In the genomic region with DNA sequence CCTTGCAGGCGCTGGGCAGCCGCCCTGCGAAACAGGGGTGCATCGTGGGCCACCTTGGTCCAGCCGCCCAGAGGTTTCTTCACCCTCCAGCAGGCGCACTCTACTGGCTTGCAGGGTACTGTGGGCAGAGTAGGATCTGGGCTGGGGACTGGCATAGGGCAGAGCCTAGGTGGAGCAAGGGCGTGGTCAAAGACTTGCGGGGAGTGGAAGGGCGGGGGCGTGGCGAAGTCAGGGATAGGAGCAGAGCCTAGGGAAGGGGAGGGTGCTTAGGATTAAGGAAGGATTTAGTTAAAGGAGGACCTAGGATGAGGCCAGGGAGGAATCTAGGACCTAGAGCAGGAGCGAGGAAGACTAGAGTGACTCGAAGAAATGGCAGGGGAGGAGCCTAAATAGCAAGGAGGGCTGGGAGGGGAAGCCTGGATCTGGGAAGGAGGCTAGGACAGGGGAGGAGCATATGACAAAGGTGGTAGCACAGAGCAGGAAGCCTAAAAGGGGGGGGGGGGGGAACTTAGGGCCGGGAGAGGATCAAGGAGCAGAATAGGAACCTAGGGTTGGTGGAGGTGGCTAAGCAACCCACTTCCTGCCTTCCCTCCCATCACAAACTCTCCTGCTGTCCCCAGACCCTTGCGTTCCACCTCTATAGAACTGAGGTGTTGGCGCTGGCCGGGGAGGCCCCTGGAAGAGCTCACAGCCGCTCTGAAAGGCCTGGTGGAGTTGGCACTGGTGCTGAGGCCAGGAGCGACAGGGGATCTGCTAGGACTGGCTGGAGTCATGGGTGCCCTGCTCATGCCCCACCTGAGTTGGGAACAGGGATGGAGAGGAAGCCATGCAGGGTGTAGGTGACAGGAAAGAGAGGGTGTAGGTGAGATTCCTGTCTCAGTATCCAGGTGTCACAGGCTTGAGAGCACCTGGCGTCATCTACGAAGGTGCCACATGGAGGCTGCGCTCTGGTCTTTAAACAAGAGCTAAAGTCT, we compare ENCODE assay signal across 8 mouse cellular contexts. TPM values are rescaled to one million over a fixed set of nuclear protein-coding genes. Genes with fewer than 3 reads are reported as not detected.
DNase-seq lines count a peak whose midpoint lies in the region; ATAC-seq lines count a peak whose summit lies in the region.

No protein-coding gene starts in this region.

- no peak overlapping the region for H3K9ac ChIP-seq in forebrain, embryonic 11.5 days (ENCODE audit: low read length)
- peak overlapping the region; percentile 56 for H3K9ac ChIP-seq in stomach, embryonic 16.5 days (ENCODE audit: low read length)

- 26% methylated on average over 21 of the region's 22 CpGs for WGBS in forebrain, embryonic 11.5 days
- 25% methylated on average over 21 of the region's 22 CpGs for WGBS in limb, embryonic 10.5 days
- 27% methylated on average over 22 of the region's 22 CpGs for WGBS in stomach, embryonic 16.5 days

- no peaks in the 10 kb centered on the region for H3K9me3 ChIP-seq in forebrain, embryonic 11.5 days (ENCODE audit: control insufficient read depth, low read length)
- no peaks in the 10 kb centered on the region for H3K9me3 ChIP-seq in limb, embryonic 10.5 days (replicated peaks)
- no peaks in the 10 kb centered on the region for H3K9me3 ChIP-seq in stomach, embryonic 16.5 days (replicated peaks; ENCODE audit: control insufficient read depth, low read length)

- no peaks in the 10 kb centered on the region for H3K27me3 ChIP-seq in forebrain, embryonic 11.5 days (ENCODE audit: control insufficient read depth, insufficient read depth, low read length)
- no peaks in the 10 kb centered on the region for H3K27me3 ChIP-seq in limb, embryonic 10.5 days (ENCODE audit: low read depth, poor library complexity, severe bottlenecking)
- no peaks in the 10 kb centered on the region for H3K27me3 ChIP-seq in stomach, embryonic 16.5 days (ENCODE audit: control insufficient read depth, insufficient read depth, low read length)

- no peak overlapping the region for H3K4me3 ChIP-seq in forebrain, embryonic 11.5 days (ENCODE audit: low read depth, low read length)
- H3K4me3 ChIP-seq in limb, embryonic 10.5 days: peak overlapping the region; percentile 25
- H3K4me3 ChIP-seq in stomach, embryonic 16.5 days (replicated peaks; ENCODE audit: low read length): peak overlapping the region; percentile 17; the same call in 1 of the 2 replicates

- DNase-seq in frontal cortex, postnatal 25 days (ENCODE audit: low spot score in 2 of 2): no peak
- DNase-seq in c-Kit-positive CD71-positive TER-119-negative erythroid progenitor cells, embryonic 14.5 days (ENCODE audit: low read depth): peak; percentile 65
- no peak for DNase-seq in forebrain, embryonic 11.5 days (ENCODE audit: low spot score)
- peak; percentile 72 to 74 for DNase-seq in heart, postnatal 14 days
- DNase-seq in limb, embryonic 10.5 days (ENCODE audit: low spot score): no peak

- intact Hi-C loops in heart, postnatal 14 days (cut with DNase I): no loop called here

- no peak overlapping the region for H3K27ac ChIP-seq in forebrain, embryonic 11.5 days (ENCODE audit: low read depth, low read length)
- peak overlapping the region; percentile 8; the same call in 1 of the 2 replicates for H3K27ac ChIP-seq in limb, embryonic 10.5 days
- H3K27ac ChIP-seq in stomach, embryonic 16.5 days (ENCODE audit: low read length): no peak overlapping the region

- no peak overlapping the region for H3K4me2 ChIP-seq in forebrain, embryonic 11.5 days (ENCODE audit: low read depth, low read length, severe bottlenecking)
- peak overlapping the region; percentile 43 for H3K4me2 ChIP-seq in stomach, embryonic 16.5 days (ENCODE audit: low read depth, low read length)

- peak; percentile 46 for ATAC-seq in frontal cortex, adult (ENCODE audit: low TSS enrichment)
- ATAC-seq in forebrain, embryonic 11.5 days (replicated peaks; ENCODE audit: low FRiP score): peak; percentile 50
- peak; percentile 99 for ATAC-seq in megakaryocyte-erythroid progenitor cell, adult 5-6 weeks (replicated peaks; ENCODE audit: low FRiP score, low TSS enrichment, poor library complexity, severe bottlenecking)
- peak; percentile 92 for ATAC-seq in stomach, embryonic 16.5 days (ENCODE audit: insufficient read depth, low FRiP score)

- no peaks in the 10 kb centered on the region for H3K4me1 ChIP-seq in forebrain, embryonic 11.5 days (replicated peaks; ENCODE audit: control insufficient read depth, insufficient read depth, low read length)
- peaks cover 10% of the 10 kb centered on the region for H3K4me1 ChIP-seq in limb, embryonic 10.5 days
- H3K4me1 ChIP-seq in stomach, embryonic 16.5 days (ENCODE audit: control insufficient read depth, insufficient read depth, low read length): peaks cover 13% of the 10 kb centered on the region

- no peaks in the 10 kb centered on the region; the same call in 1 of the 2 replicates for H3K36me3 ChIP-seq in forebrain, embryonic 11.5 days (ENCODE audit: control insufficient read depth, insufficient read depth, low read length)
- peaks cover 43% of the 10 kb centered on the region for H3K36me3 ChIP-seq in limb, embryonic 10.5 days
- H3K36me3 ChIP-seq in stomach, embryonic 16.5 days (ENCODE audit: control insufficient read depth, insufficient read depth, low read length): peaks cover 12% of the 10 kb centered on the region; the same call in 1 of the 2 replicates

RNA-seq across cellular contexts. Expression of a gene that starts 13.6 kb away (rescaled TPM):
- 1.4 TPM in 2 replicates for polyA plus RNA-seq in forebrain, embryonic 11.5 days (2014; fragmentation: Nextera tagmentation; extraction: Ambion mirVana)
- 1 to 10 TPM; 2.2 to 5.5 TPM for total RNA-seq in heart, postnatal 14 days (2021)
- 1.1 and 1.3 TPM in 2 replicates for polyA plus RNA-seq in limb, embryonic 10.5 days (2016; fragmentation: Nextera tagmentation; extraction: Ambion mirVana)
- 39.2 and 44.7 TPM in 2 replicates for total RNA-seq in megakaryocyte-erythroid progenitor cell, adult 5-6 weeks (2014; fragmentation: Nextera tagmentation)
- total RNA-seq in megakaryocyte-erythroid progenitor cell, adult 5-6 weeks (2017): 86.4 and 126 TPM in 2 replicates
- polyA plus RNA-seq in stomach, embryonic 16.5 days (2015; fragmentation: Nextera tagmentation; extraction: Ambion mirVana): 3.9 and 5.8 TPM in 2 replicates

RNA-seq across cellular contexts. Expression of a gene that starts 16.0 kb away (rescaled TPM):
- polyA plus RNA-seq in forebrain, embryonic 11.5 days (2014; fragmentation: Nextera tagmentation; extraction: Ambion mirVana): 31.1 and 32.5 TPM in 2 replicates
- total RNA-seq in heart, postnatal 14 days (2021): 10 to 100 TPM; 72.3 to 77.5 TPM
- 34.7 and 42.9 TPM in 2 replicates for polyA plus RNA-seq in limb, embryonic 10.5 days (2016; fragmentation: Nextera tagmentation; extraction: Ambion mirVana)
- total RNA-seq in megakaryocyte-erythroid progenitor cell, adult 5-6 weeks (2014; fragmentation: Nextera tagmentation): 3.9 and 4.5 TPM in 2 replicates
- total RNA-seq in megakaryocyte-erythroid progenitor cell, adult 5-6 weeks (2017): 8.3 and 10.0 TPM in 2 replicates
- polyA plus RNA-seq in stomach, embryonic 16.5 days (2015; fragmentation: Nextera tagmentation; extraction: Ambion mirVana): 45.4 and 46.9 TPM in 2 replicates

RNA-seq across cellular contexts. Expression of a gene that starts 17.0 kb away (rescaled TPM):
- 22.3 and 22.8 TPM in 2 replicates for polyA plus RNA-seq in forebrain, embryonic 11.5 days (2014; fragmentation: Nextera tagmentation; extraction: Ambion mirVana)
- total RNA-seq in heart, postnatal 14 days (2021): 10 to 100 TPM; 25.9 to 26.8 TPM
- polyA plus RNA-seq in limb, embryonic 10.5 days (2016; fragmentation: Nextera tagmentation; extraction: Ambion mirVana): 24.7 and 26.7 TPM in 2 replicates
- total RNA-seq in megakaryocyte-erythroid progenitor cell, adult 5-6 weeks (2014; fragmentation: Nextera tagmentation): 18.7 and 23.9 TPM in 2 replicates
- 6.2 and 10.6 TPM in 2 replicates for total RNA-seq in megakaryocyte-erythroid progenitor cell, adult 5-6 weeks (2017)
- polyA plus RNA-seq in stomach, embryonic 16.5 days (2015; fragmentation: Nextera tagmentation; extraction: Ambion mirVana): 50.0 and 52.0 TPM in 2 replicates

RNA-seq across cellular contexts. Expression of a gene that starts 37.3 kb away (rescaled TPM):
- polyA plus RNA-seq in forebrain, embryonic 11.5 days (2014; fragmentation: Nextera tagmentation; extraction: Ambion mirVana): not detected in 2 replicates
- 10 to 100 TPM; 47.9 to 65.0 TPM for total RNA-seq in heart, postnatal 14 days (2021)
- polyA plus RNA-seq in limb, embryonic 10.5 days (2016; fragmentation: Nextera tagmentation; extraction: Ambion mirVana): 0.03 and 0.15 TPM in 2 replicates
- 8.9 TPM in 1 of 2 replicates, not detected in the other for total RNA-seq in megakaryocyte-erythroid progenitor cell, adult 5-6 weeks (2014; fragmentation: Nextera tagmentation)
- 1.7 and 7.1 TPM in 2 replicates for total RNA-seq in megakaryocyte-erythroid progenitor cell, adult 5-6 weeks (2017)
- 17.0 and 19.5 TPM in 2 replicates for polyA plus RNA-seq in stomach, embryonic 16.5 days (2015; fragmentation: Nextera tagmentation; extraction: Ambion mirVana)

Comparison
In these comparisons a context has a peak if more than half of its experiments do, and no peak if none do; other contexts are left out.
1. ATAC-seq: peak in every context shown above with its lines; median percentile 99 in megakaryocyte-erythroid progenitor cell, adult 5-6 weeks; 92 in stomach, embryonic 16.5 days; 50 in forebrain, embryonic 11.5 days; 46 in frontal cortex, adult.
2. DNase-seq: peak in c-Kit-positive CD71-positive TER-119-negative erythroid progenitor cells, embryonic 14.5 days (single experiment) and heart, postnatal 14 days (2 of 2); none in frontal cortex, postnatal 25 days (0 of 2), forebrain, embryonic 11.5 days (single experiment) and limb, embryonic 10.5 days (single experiment).